In genomic region chr10:82697305-82697898, GRCm38 (mm10) we compare ENCODE assay signal across 9 mouse cellular contexts. TPM values are rescaled to one million over a fixed set of nuclear protein-coding genes. Genes with fewer than 3 reads are reported as not detected.
DNase-seq lines count a peak whose midpoint lies in the region; ATAC-seq and TF ChIP-seq lines count a peak whose summit lies in the region.
"Had no signal": no experiment of that assay in that cellular context is flagged by ENCODE, and none has a peak within 500 bp of the region (broad histone marks: within the 10 kb centered on the region; RNA-seq: fewer than 3 reads in every experiment).

No protein-coding gene starts in this region.

- no peak for ATAC-seq in heart, embryonic 11.5 days (replicated peaks; ENCODE audit: insufficient number of reproducible peaks, low FRiP score, low TSS enrichment)
- ATAC-seq in forebrain, embryonic 12.5 days (ENCODE audit: low FRiP score): no peak
- ATAC-seq in hindbrain, postnatal 0 days: no peak

- WGBS in heart, embryonic 11.5 days (ENCODE audit: insufficient replicate concordance): 79% methylated on average over 3 of the region's 3 CpGs
- WGBS in forebrain, embryonic 12.5 days: 87% methylated on average over 3 of the region's 3 CpGs
- 87% methylated on average over 3 of the region's 3 CpGs for WGBS in hindbrain, postnatal 0 days

- H3K27ac ChIP-seq in heart, embryonic 11.5 days (ENCODE audit: low read depth, low read length): no peak overlapping the region
- H3K27ac ChIP-seq in brown adipose tissue, adult 24 weeks (replicated peaks; ENCODE audit: low read depth, low read length): 0 out of 2 replicates have a peak overlapping the region, but pooled peaks have one; percentile 28
- no peak overlapping the region for H3K27ac ChIP-seq in forebrain, embryonic 12.5 days
- H3K27ac ChIP-seq in hindbrain, postnatal 0 days: no peak overlapping the region

- H3K4me1 ChIP-seq in heart, embryonic 11.5 days (ENCODE audit: control insufficient read depth, insufficient read depth, low read length): peaks cover 12% of the 10 kb centered on the region
- peaks cover 14% of the 10 kb centered on the region for H3K4me1 ChIP-seq in brown adipose tissue, adult 24 weeks (ENCODE audit: control insufficient read depth, insufficient read depth, insufficient read length, low read length)
- peaks cover 15% of the 10 kb centered on the region for H3K4me1 ChIP-seq in forebrain, embryonic 12.5 days
- H3K4me1 ChIP-seq in hindbrain, postnatal 0 days (ENCODE audit: insufficient read depth, low read length): peaks cover 8% of the 10 kb centered on the region; the same call in 1 of the 2 replicates

- peaks cover 2% of the 10 kb centered on the region; the same call in 1 of the 2 replicates for H3K36me3 ChIP-seq in heart, embryonic 11.5 days (ENCODE audit: control insufficient read depth, insufficient read depth, low read length)
- H3K36me3 ChIP-seq in forebrain, embryonic 12.5 days (replicated peaks): peaks cover 3% of the 10 kb centered on the region; the same call in 1 of the 2 replicates
- H3K36me3 ChIP-seq in hindbrain, postnatal 0 days (ENCODE audit: insufficient read depth, low read length): peaks cover 9% of the 10 kb centered on the region; the same call in 1 of the 2 replicates

- H3K9ac ChIP-seq in heart, embryonic 11.5 days (ENCODE audit: low read depth, low read length): no peak overlapping the region
- H3K9ac ChIP-seq in forebrain, embryonic 12.5 days: no peak overlapping the region
- no peak overlapping the region for H3K9ac ChIP-seq in hindbrain, postnatal 0 days (replicated peaks; ENCODE audit: low read length)

- DNase-seq in heart, adult 11 months: peak; percentile 91
- peak; percentile 46 to 55 for DNase-seq in B cell, adult 2 months
- peak; percentile 4 for DNase-seq in lung, postnatal 14 days
- no peak for DNase-seq in layer of hippocampus, postnatal 14 days (ENCODE audit: low spot score in 2 of 2)
- DNase-seq in hindbrain, postnatal 0 days (ENCODE audit: low spot score): no peak
- DNase-seq: kidney, postnatal 25 days had no signal

- no peak for TF ChIP-seq CTCF in hindbrain, postnatal 0 days (IDR thresholded peaks at IDR 0.05; ENCODE audit: low read depth)

- H3K27me3 ChIP-seq in heart, embryonic 11.5 days (ENCODE audit: control insufficient read depth, insufficient read depth, low read length): no peaks in the 10 kb centered on the region
- H3K27me3 ChIP-seq in forebrain, embryonic 12.5 days: 0 out of 2 replicates have a peak, but pooled peaks cover 2% of the 10 kb centered on the region
- no peaks in the 10 kb centered on the region for H3K27me3 ChIP-seq in hindbrain, postnatal 0 days (ENCODE audit: insufficient read depth, low read length)

- H3K4me2 ChIP-seq in heart, embryonic 11.5 days: no peak overlapping the region
- no peak overlapping the region for H3K4me2 ChIP-seq in forebrain, embryonic 12.5 days
- no peak overlapping the region for H3K4me2 ChIP-seq in hindbrain, postnatal 0 days (ENCODE audit: low read depth, low read length)

- H3K4me3 ChIP-seq in heart, embryonic 11.5 days (ENCODE audit: low read depth, low read length): no peak overlapping the region
- H3K4me3 ChIP-seq in brown adipose tissue, adult 24 weeks (ENCODE audit: insufficient read depth, low read depth, low read length): no peak overlapping the region
- H3K4me3 ChIP-seq in forebrain, embryonic 12.5 days (replicated peaks): no peak overlapping the region
- no peak overlapping the region for H3K4me3 ChIP-seq in hindbrain, postnatal 0 days (ENCODE audit: low read length)

- H3K9me3 ChIP-seq in heart, embryonic 11.5 days (replicated peaks; ENCODE audit: control insufficient read depth, low read length): no peaks in the 10 kb centered on the region
- no peaks in the 10 kb centered on the region for H3K9me3 ChIP-seq in forebrain, embryonic 12.5 days
- no peaks in the 10 kb centered on the region for H3K9me3 ChIP-seq in hindbrain, postnatal 0 days (ENCODE audit: low read length)

RNA-seq across cellular contexts. Expression of gene Hcfc2, which starts 1.4 kb away (rescaled TPM):
- 42.8 and 45.8 TPM in 2 replicates for polyA plus RNA-seq in heart, embryonic 11.5 days (2014; fragmentation: Nextera tagmentation; extraction: Ambion mirVana)
- polyA plus RNA-seq in brown adipose tissue, adult 24 weeks (2012; ENCODE audit: insufficient read depth, insufficient read length, missing spikeins): 14.1 and 19.4 TPM in 2 replicates
- total RNA-seq in layer of hippocampus, postnatal 14 days (2021): 10 to 100 TPM; 35.5 to 36.2 TPM
- 46.9 and 50.0 TPM in 2 replicates for polyA plus RNA-seq in forebrain, embryonic 12.5 days (2016; fragmentation: Nextera tagmentation; extraction: Ambion mirVana)
- 19.2 and 22.9 TPM in 2 replicates for total RNA-seq in hindbrain, postnatal 0 days (2014; rRNA removed)
- 24.8 and 29.7 TPM in 2 replicates for polyA plus RNA-seq in hindbrain, postnatal 0 days (2015; fragmentation: Nextera tagmentation; extraction: Ambion mirVana)

RNA-seq across cellular contexts. Expression of gene Glt8d2, which starts 7.0 kb away (rescaled TPM):
- polyA plus RNA-seq in heart, embryonic 11.5 days (2014; fragmentation: Nextera tagmentation; extraction: Ambion mirVana): 1.4 and 1.6 TPM in 2 replicates
- polyA plus RNA-seq in brown adipose tissue, adult 24 weeks (2012; ENCODE audit: insufficient read depth, insufficient read length, missing spikeins): 1.9 and 3.8 TPM in 2 replicates
- 1 to 10 TPM; 6.8 to 7.2 TPM for total RNA-seq in layer of hippocampus, postnatal 14 days (2021)
- 2.8 and 2.9 TPM in 2 replicates for polyA plus RNA-seq in forebrain, embryonic 12.5 days (2016; fragmentation: Nextera tagmentation; extraction: Ambion mirVana)
- 1.0 and 2.1 TPM in 2 replicates for total RNA-seq in hindbrain, postnatal 0 days (2014; rRNA removed)
- 1.2 and 1.5 TPM in 2 replicates for polyA plus RNA-seq in hindbrain, postnatal 0 days (2015; fragmentation: Nextera tagmentation; extraction: Ambion mirVana)

Comparison
In these comparisons a context has a peak if more than half of its experiments do, and no peak if none do; other contexts are left out.
1. DNase-seq: peak in heart, adult 11 months (single experiment), B cell, adult 2 months (2 of 2) and lung, postnatal 14 days (single experiment); none in layer of hippocampus, postnatal 14 days (0 of 2) and hindbrain, postnatal 0 days (single experiment).